Mouse (Mus musculus): Measurements from ENCODE around the gene Trpc1.

- TF ChIP-seq USF1 (IDR thresholded peaks at IDR 0.05; ENCODE audit: low read depth) (no peak), CTCF (IDR thresholded peaks at IDR 0.05; ENCODE audit: control insufficient read depth, insufficient read depth, insufficient read length) (no peak), FOSL1 (IDR thresholded peaks at IDR 0.05; ENCODE audit: insufficient read depth, low read length, poor library complexity, severe bottlenecking) (no peak), MYOD1 (IDR thresholded peaks at IDR 0.05; ENCODE audit: control insufficient read depth, insufficient read length, low read depth) (no peak), CEBPB (IDR thresholded peaks at IDR 0.05; ENCODE audit: low read depth) (no peak), MYOG (IDR thresholded peaks at IDR 0.05; ENCODE audit: control insufficient read depth, extremely low read depth, insufficient read length) (no peak), MAX (IDR thresholded peaks at IDR 0.05) (no peak)
Measured at GRCm38 (mm10) chr9:95762228-95762627, 12.1 kb upstream of the Trpc1 start.
